Mouse (Mus musculus): ENCODE measurements around the gene Dnah1. TPM values are rescaled to one million over a fixed set of nuclear protein-coding genes. Genes with fewer than 3 reads are reported as not detected.

Gene Dnah1
- polyA plus RNA-seq, 1 experiment from 2014 or later, result 1.5 TPM

DNA sequence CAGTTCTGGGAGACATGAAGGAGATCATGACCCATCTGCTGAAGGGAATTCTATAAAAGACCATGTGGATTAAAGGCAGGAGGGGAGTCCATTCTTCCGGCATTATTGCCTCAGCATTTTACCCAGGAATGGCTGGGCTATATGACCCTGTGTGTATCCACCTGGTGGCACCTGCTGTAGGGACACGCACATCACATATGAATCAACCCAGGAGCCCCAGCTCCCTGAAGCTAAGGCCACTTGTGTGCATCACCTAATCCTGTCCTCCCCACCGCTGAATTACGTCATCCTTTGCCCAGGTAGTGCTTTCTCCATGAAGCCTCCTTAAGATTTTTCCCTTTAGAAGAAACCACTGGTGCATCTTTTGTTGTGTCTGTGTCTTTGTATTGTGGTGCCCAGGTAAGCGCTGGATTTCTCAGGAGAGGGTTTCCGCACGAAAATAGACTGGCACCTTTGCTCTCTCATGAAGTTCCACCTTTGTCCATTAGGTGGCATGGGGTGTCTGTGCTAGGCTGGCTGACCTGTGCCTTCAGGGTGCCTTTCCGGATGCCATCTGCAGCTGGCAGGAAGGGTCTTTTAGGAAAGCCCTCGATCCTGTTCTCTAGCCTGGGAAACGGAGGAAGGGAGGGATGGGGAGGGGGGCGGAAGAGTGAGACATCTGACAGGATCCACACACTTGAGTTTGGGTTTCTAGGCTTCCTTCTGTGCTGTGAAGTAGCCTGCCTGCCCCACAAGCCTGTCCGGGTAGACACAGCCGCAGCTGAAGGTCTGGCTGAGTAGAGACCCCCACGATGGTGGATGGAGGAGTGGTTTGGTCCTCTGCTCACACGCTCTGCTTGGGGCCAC lies 108.3 kb downstream of the Dnah1 start:
- ATAC-seq (ENCODE audit: insufficient number of reproducible peaks, low FRiP score), result no peak
- H3K27me3 ChIP-seq (replicated peaks), result no peaks in the 10 kb centered on the region
- H3K9ac ChIP-seq, result 0 out of 2 replicates have a peak overlapping the region, but pooled peaks have one; percentile 3
- peaks cover 69% of the 10 kb centered on the region for H3K4me1 ChIP-seq (replicated peaks)
- peak overlapping the region; percentile 19; the same call in 1 of the 2 replicates for H3K4me2 ChIP-seq
- H3K36me3 ChIP-seq, result peaks cover 25% of the 10 kb centered on the region
- H3K27ac ChIP-seq (ENCODE audit: poor library complexity, severe bottlenecking), result no peak overlapping the region
- no peak overlapping the region for H3K4me3 ChIP-seq
- no peaks in the 10 kb centered on the region for H3K9me3 ChIP-seq (replicated peaks)
- WGBS, result 28% methylated on average over 15 of the region's 15 CpGs

DNA sequence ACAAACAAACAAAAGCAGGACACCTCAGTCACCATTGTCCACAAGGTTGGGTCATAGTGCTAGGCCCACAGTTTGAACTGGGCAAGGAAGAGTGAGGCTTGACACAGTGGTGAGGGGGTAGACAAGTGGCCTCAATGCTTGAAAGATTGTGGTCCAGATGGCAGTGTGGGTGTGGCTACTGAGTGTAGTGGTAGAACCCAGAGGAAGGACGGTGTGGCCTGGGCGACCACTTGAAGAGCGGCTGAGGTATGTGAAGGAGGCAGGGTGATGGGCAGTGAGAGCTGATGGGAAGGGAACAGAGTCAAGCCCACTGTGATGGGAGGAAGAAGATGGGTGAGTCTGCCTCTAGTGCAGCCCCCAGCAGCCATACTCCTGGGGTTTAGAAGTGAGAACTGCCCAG lies 109.0 kb downstream of the Dnah1 start:
- no peak for ATAC-seq (ENCODE audit: insufficient number of reproducible peaks, low FRiP score)
- peaks cover 72% of the 10 kb centered on the region for H3K4me1 ChIP-seq (replicated peaks)

DNA sequence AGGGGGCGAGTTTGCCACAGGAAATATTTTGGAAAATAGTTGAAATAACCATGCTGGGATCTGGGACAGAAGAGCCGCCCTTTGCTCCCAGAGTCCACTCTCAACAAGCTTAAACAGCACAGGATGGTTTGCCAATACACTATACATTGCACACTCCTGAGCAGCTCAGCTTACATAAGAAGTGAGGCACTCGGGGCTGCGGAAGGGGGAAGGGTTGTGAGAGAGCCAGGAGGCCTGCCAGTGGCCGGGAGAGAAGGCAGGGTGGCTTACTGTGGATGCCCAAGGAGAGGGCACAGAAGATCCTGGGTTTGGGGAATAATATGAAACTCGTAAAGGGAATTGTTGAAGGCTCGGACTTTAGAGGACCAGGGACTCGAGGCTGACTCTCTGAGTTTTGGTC lies 109.8 kb downstream of the Dnah1 start:
- H3K9ac ChIP-seq, result peak overlapping the region; percentile 8; the same call in 1 of the 2 replicates
- 52% methylated on average over 8 of the region's 8 CpGs for WGBS

More for the DNA sequence above, 109.0 kb downstream of the Dnah1 start:
- no peak overlapping the region for H3K9ac ChIP-seq
- 72% methylated on average over 3 of the region's 3 CpGs for WGBS
- H3K27ac ChIP-seq (ENCODE audit: poor library complexity, severe bottlenecking), result 0 out of 2 replicates have a peak overlapping the region, but pooled peaks have one; percentile 32
- no peaks in the 10 kb centered on the region for H3K27me3 ChIP-seq (replicated peaks)
- H3K4me3 ChIP-seq, result no peak overlapping the region
- no peak overlapping the region for H3K4me2 ChIP-seq
- peaks cover 32% of the 10 kb centered on the region for H3K36me3 ChIP-seq
- H3K9me3 ChIP-seq (replicated peaks), result no peaks in the 10 kb centered on the region

DNA sequence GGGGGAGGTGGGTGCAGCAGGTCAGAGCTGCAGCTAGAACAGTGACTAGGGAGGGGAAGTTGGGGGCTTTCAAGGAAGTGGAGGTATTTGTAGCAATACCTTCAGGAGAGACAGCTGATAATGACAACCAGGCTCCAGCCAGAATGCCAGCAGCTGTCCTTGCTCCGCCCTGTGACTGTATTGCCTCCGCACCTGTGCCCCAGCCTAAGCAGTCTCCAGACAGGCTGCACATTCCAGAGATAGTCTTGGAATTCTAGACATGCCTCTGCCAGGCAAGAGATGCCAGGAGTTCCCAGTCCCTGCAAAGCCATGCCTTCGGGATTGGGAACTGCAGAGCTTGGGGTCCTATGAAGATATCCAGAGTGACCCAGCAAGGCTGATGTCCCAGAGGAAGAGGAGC lies 111.2 kb downstream of the Dnah1 start:
- Histone ChIP-seq H3K27me3 (replicated peaks) (no peaks in the 10 kb centered on the region), H3K9me3 (replicated peaks) (no peaks in the 10 kb centered on the region), H3K27ac (ENCODE audit: poor library complexity, severe bottlenecking) (peak overlapping the region; percentile 32), H3K4me3 (no peak overlapping the region), H3K4me1 (replicated peaks) (peaks cover 68% of the 10 kb centered on the region), H3K4me2 (peak overlapping the region; percentile 96; the same call in 1 of the 2 replicates), H3K36me3 (peaks cover 33% of the 10 kb centered on the region), H3K9ac (peak overlapping the region; percentile 38)
- WGBS, result 35% methylated on average over 3 of the region's 3 CpGs
- ATAC-seq (ENCODE audit: insufficient number of reproducible peaks, low FRiP score), result no peak

More for the DNA sequence above, 109.8 kb downstream of the Dnah1 start:
- Histone ChIP-seq H3K9me3 (replicated peaks) (no peaks in the 10 kb centered on the region), H3K27me3 (replicated peaks) (no peaks in the 10 kb centered on the region), H3K4me2 (no peak overlapping the region), H3K4me1 (replicated peaks) (peaks cover 72% of the 10 kb centered on the region), H3K4me3 (no peak overlapping the region), H3K27ac (ENCODE audit: poor library complexity, severe bottlenecking) (peak overlapping the region; percentile 32), H3K36me3 (peaks cover 33% of the 10 kb centered on the region)
- no peak for ATAC-seq (ENCODE audit: insufficient number of reproducible peaks, low FRiP score)

DNA sequence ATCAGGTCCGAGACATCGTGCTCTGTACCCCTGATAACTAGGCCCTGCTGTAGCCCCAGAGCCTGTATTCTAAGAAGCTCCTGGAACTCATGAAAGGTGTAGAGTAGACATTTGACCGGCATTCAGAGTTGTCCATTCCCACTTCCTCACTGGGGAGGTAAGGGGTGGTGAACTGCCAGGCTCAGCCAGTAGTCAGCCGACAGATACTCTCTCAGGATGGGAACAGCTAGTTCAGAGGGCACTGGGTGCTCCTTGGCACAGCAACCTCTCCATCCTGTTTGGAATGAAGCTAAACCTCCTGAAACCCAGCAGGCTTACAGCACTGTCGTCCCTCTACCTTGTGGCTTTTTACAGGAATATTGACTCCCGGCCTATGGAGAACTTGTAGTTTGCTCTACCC lies 111.8 kb downstream of the Dnah1 start:
- H3K4me3 ChIP-seq, result no peak overlapping the region
- peak overlapping the region; percentile 32 for H3K27ac ChIP-seq (ENCODE audit: poor library complexity, severe bottlenecking)
- H3K9ac ChIP-seq, result peak overlapping the region; percentile 44
- H3K36me3 ChIP-seq, result peaks cover 33% of the 10 kb centered on the region
- H3K4me2 ChIP-seq, result peak overlapping the region; percentile 96
- H3K9me3 ChIP-seq (replicated peaks), result no peaks in the 10 kb centered on the region
- peaks cover 70% of the 10 kb centered on the region for H3K4me1 ChIP-seq (replicated peaks)
- 61% methylated on average over 6 of the region's 6 CpGs for WGBS
- no peaks in the 10 kb centered on the region for H3K27me3 ChIP-seq (replicated peaks)
- ATAC-seq (ENCODE audit: insufficient number of reproducible peaks, low FRiP score), result no peak

Other genes with a start within 250 kb of the Dnah1 start
- 62.6 and 68.6 TPM in 2 replicates for gene Smim4, start 194.9 kb downstream of the Dnah1 start, polyA plus RNA-seq (2016; fragmentation: Nextera tagmentation; extraction: Ambion mirVana)
- gene Nt5dc2, start 192.8 kb downstream of the Dnah1 start, polyA plus RNA-seq (2016; fragmentation: Nextera tagmentation; extraction: Ambion mirVana), result 343 and 346 TPM in 2 replicates
- gene Stab1, start 155.3 kb downstream of the Dnah1 start, polyA plus RNA-seq (2016; fragmentation: Nextera tagmentation; extraction: Ambion mirVana), result 48.3 and 56.7 TPM in 2 replicates
- 3,183 and 3,245 TPM in 2 replicates for gene Tnnc1, start 115.6 kb downstream of the Dnah1 start, polyA plus RNA-seq (2016; fragmentation: Nextera tagmentation; extraction: Ambion mirVana)
- gene Nisch, start 107.0 kb downstream of the Dnah1 start, polyA plus RNA-seq (2016; fragmentation: Nextera tagmentation; extraction: Ambion mirVana), result 446 and 471 TPM in 2 replicates
- 0.34 and 0.50 TPM in 2 replicates for gene Sema3g, start 106.0 kb downstream of the Dnah1 start, polyA plus RNA-seq (2016; fragmentation: Nextera tagmentation; extraction: Ambion mirVana)
- 8.1 and 11.6 TPM in 2 replicates for gene Phf7, start 72.6 kb downstream of the Dnah1 start, polyA plus RNA-seq (2016; fragmentation: Nextera tagmentation; extraction: Ambion mirVana)
- 59.7 and 65.0 TPM in 2 replicates for gene Bap1, start 72.4 kb downstream of the Dnah1 start, polyA plus RNA-seq (2016; fragmentation: Nextera tagmentation; extraction: Ambion mirVana)
- 42.7 and 42.9 TPM in 2 replicates for gene Capn7, start 12.7 kb upstream of the Dnah1 start, polyA plus RNA-seq (2016; fragmentation: Nextera tagmentation; extraction: Ambion mirVana)
- gene Sh3bp5, start 112.2 kb upstream of the Dnah1 start, polyA plus RNA-seq (2016; fragmentation: Nextera tagmentation; extraction: Ambion mirVana), result 29.9 and 30.2 TPM in 2 replicates
- 20.1 and 20.9 TPM in 2 replicates for gene Eaf1, start 170.5 kb upstream of the Dnah1 start, polyA plus RNA-seq (2016; fragmentation: Nextera tagmentation; extraction: Ambion mirVana)
- gene Mettl6, start 171.1 kb upstream of the Dnah1 start, polyA plus RNA-seq (2016; fragmentation: Nextera tagmentation; extraction: Ambion mirVana), result 46.4 and 49.7 TPM in 2 replicates